Mouse (Mus musculus) layer of hippocampus, adult 8-10 months (tissue): Measurements from ENCODE around the gene Olfr109. TPM values are rescaled to one million over a fixed set of nuclear protein-coding genes. Genes with fewer than 3 reads are reported as not detected.

ENCODE experiments used
- DNase-seq, 2 experiments: peaks; one replicate each; pipeline ENCODE4 v3.0.0; 2022; ENCODE audit warnings: low spot score in 2 of 2
- total RNA-seq, 4 experiments: library from RNA; stranded (reverse); gene quantifications; 2 replicates each; pipeline ENCODE4 v1.2.4; 2022

The Olfr109 gene
- total RNA-seq = not detected

- no peak for DNase-seq
These were observed at the start of gene Olfr109 for GRCm38 (mm10) chr17:37458616-37459015. Gene Olfr109 (plus strand): TSS chr17:37458916.

- DNase-seq = no peak
These were observed 45.3 kb upstream of the Olfr109 start for GRCm38 (mm10) chr17:37413380-37413779.

- DNase-seq = no peak
These were observed 13.5 kb upstream of the Olfr109 start, which contains the start of gene Olfr108 for GRCm38 (mm10) chr17:37445180-37445579. Gene Olfr108 (plus strand): TSS chr17:37445480.

GRCm38 (mm10) chr17:37483452-37483851 lies 24.7 kb downstream of the Olfr109 start, which contains the start of gene H2-M2:
Gene H2-M2 (minus strand): TSS chr17:37483552.
- DNase-seq = no peak

- no peak for DNase-seq
These were observed 33.3 kb downstream of the Olfr109 start, which contains the start of gene Olfr110 for GRCm38 (mm10) chr17:37491930-37492518. Gene Olfr110 (plus strand): TSS chr17:37492468.

GRCm38 (mm10) chr17:37507730-37508129 lies 49.0 kb downstream of the Olfr109 start, which contains the start of gene Olfr111:
Gene Olfr111 (plus strand): TSS chr17:37508030.
- no peak for DNase-seq

Other genes with a start within 250 kb of the Olfr109 start
- gene Olfr95, start 245.8 kb upstream of the Olfr109 start, total RNA-seq = not detected
- gene Olfr96, start 238.8 kb upstream of the Olfr109 start, total RNA-seq = not detected
- not detected for gene Olfr97, start 221.6 kb upstream of the Olfr109 start, total RNA-seq
- not detected for gene Olfr98, start 195.2 kb upstream of the Olfr109 start, total RNA-seq
- gene H2-M3, start 188.7 kb upstream of the Olfr109 start, total RNA-seq = 1 to 10 TPM; 2.4 to 6.3 (median 4.2) TPM
- not detected for gene Olfr99, start 175.5 kb upstream of the Olfr109 start, total RNA-seq
- gene Olfr101, start 154.6 kb upstream of the Olfr109 start, total RNA-seq = not detected
- gene Olfr102, start 141.9 kb upstream of the Olfr109 start, total RNA-seq = not detected
- not detected for gene Olfr103, start 119.2 kb upstream of the Olfr109 start, total RNA-seq
- gene Olfr104-ps, start 99.3 kb upstream of the Olfr109 start, total RNA-seq = not detected
- gene Olfr105-ps, start 79.9 kb upstream of the Olfr109 start, total RNA-seq = not detected
- not detected for gene Olfr106-ps, start 68.5 kb upstream of the Olfr109 start, total RNA-seq
- gene Olfr107, start 59.7 kb upstream of the Olfr109 start, total RNA-seq = not detected
- not detected for gene Olfr108, start 13.4 kb upstream of the Olfr109 start, total RNA-seq
- not detected for gene H2-M2, start 24.6 kb downstream of the Olfr109 start, total RNA-seq
- 1 to 10 TPM in 2 of 4 experiments, not detected in 2; 1.8 to 2.5 TPM for gene Olfr110, start 33.6 kb downstream of the Olfr109 start, total RNA-seq
- 1 to 10 TPM in 2 of 4 experiments, not detected in 2; 4.8 to 5.5 TPM for gene Olfr111, start 49.1 kb downstream of the Olfr109 start, total RNA-seq
- gene Olfr112, start 110.5 kb downstream of the Olfr109 start, total RNA-seq = not detected
- gene Olfr113, start 118.7 kb downstream of the Olfr109 start, total RNA-seq = not detected
- not detected for gene Olfr114, start 133.8 kb downstream of the Olfr109 start, total RNA-seq
- gene Olfr115, start 168.2 kb downstream of the Olfr109 start, total RNA-seq = not detected
- not detected for gene Olfr116, start 168.3 kb downstream of the Olfr109 start, total RNA-seq
- not detected for gene Olfr117, start 204.9 kb downstream of the Olfr109 start, total RNA-seq
- not detected for gene Olfr118, start 208.1 kb downstream of the Olfr109 start, total RNA-seq
- gene Olfr119, start 237.6 kb downstream of the Olfr109 start, total RNA-seq = not detected